Mouse (Mus musculus) heart, adult 11 months (tissue): ENCODE results near the gene Edar.

Source experiments
- DNase-seq: peaks from one replicate; pipeline ENCODE4 v3.0.0; 2022

Gene Edar

GRCm38 (mm10) chr10:58601431-58601901 is 74.0 kb downstream of the Edar start:
- peak; percentile 88 for DNase-seq

GRCm38 (mm10) chr10:58600983-58601382 is 74.5 kb downstream of the Edar start:
- DNase-seq, result peak; percentile 59

- peak; percentile 83 for DNase-seq
Observed at GRCm38 (mm10) chr10:58600151-58600550, 75.3 kb downstream of the Edar start.

GRCm38 (mm10) chr10:58595821-58596220 is 79.6 kb downstream of the Edar start:
- peak; percentile 92 for DNase-seq

- DNase-seq, result peak; percentile 53
Observed at GRCm38 (mm10) chr10:58595197-58595596, 80.3 kb downstream of the Edar start.

- DNase-seq, result no peak
Observed at GRCm38 (mm10) chr10:58594486-58594885, 81.0 kb downstream of the Edar start.

- DNase-seq, result no peak
Observed at GRCm38 (mm10) chr10:58585427-58586223, 89.8 kb downstream of the Edar start.

- DNase-seq, result no peak
Observed at GRCm38 (mm10) chr10:58560521-58560920, 114.9 kb downstream of the Edar start.

GRCm38 (mm10) chr10:58559901-58560300 is 115.6 kb downstream of the Edar start:
- no peak for DNase-seq

GRCm38 (mm10) chr10:58559098-58559497 is 116.4 kb downstream of the Edar start:
- DNase-seq, result no peak

GRCm38 (mm10) chr10:58554693-58555387 is 120.6 kb downstream of the Edar start:
- no peak for DNase-seq
